Mouse (Mus musculus) cortical plate, adult 2 months (tissue): Measurements from ENCODE around the gene Alg2.
A peak's percentile ranks its signal among the peaks of the same experiment; 100 is the strongest.

Experiments
- CTCF ChIP-seq: fragments of 200-500 bp; IDR thresholded peaks from 2 replicates; pipeline ENCODE4 v1.5.1; 2011; ENCODE audit warnings: mild to moderate bottlenecking, control low read depth, low read length; ENCODE audit not compliant: insufficient read depth; ENCODE audit errors: extremely low read depth
- POLR2A ChIP-seq: fragments of 200-500 bp; IDR thresholded peaks from 2 replicates; pipeline ENCODE4 v1.6.1; 2011; ENCODE audit warnings: mild to moderate bottlenecking, low read length, control low read depth; ENCODE audit not compliant: insufficient read depth; ENCODE audit errors: extremely low read depth

- TF ChIP-seq POLR2A, result no peak
- peak; percentile 78 for TF ChIP-seq CTCF
Observed at GRCm38 (mm10) chr4:47502546-47502971, 28.4 kb upstream of the Alg2 start.
